Mouse (Mus musculus) forebrain, embryonic 13.5 days (tissue): Measurements from ENCODE around the gene Neb. TPM values are rescaled to one million over a fixed set of nuclear protein-coding genes. Genes with fewer than 3 reads are reported as not detected.
A peak's percentile ranks its signal among the peaks of the same experiment; 100 is the strongest.

Source experiments
- ATAC-seq: fragments of 200-750 bp; cut with Nextera tagmentation; 2 replicates; pipeline ENCODE4 v1.8.0; 2017
- H3K27ac ChIP-seq: fragments of 300-500 bp; sonication (generic); 2 replicates; pipeline ENCODE4 v1.5.1; 2015; ENCODE audit warnings: inconsistent platforms, mild to moderate bottlenecking, moderate library complexity
- H3K27me3 ChIP-seq: fragments of 300-500 bp; sonication (generic); 2 replicates; pipeline ENCODE4 v1.6.1; 2015; ENCODE audit warnings: mild to moderate bottlenecking, inconsistent platforms
- H3K36me3 ChIP-seq: fragments of 300-500 bp; sonication (generic); 2 replicates; pipeline ENCODE4 v1.6.1; 2015; ENCODE audit warnings: mild to moderate bottlenecking, inconsistent platforms; ENCODE audit not compliant: poor library complexity, severe bottlenecking
- H3K4me1 ChIP-seq: fragments of 300-500 bp; sonication (generic); 2 replicates; pipeline ENCODE4 v1.6.1; 2015; ENCODE audit warnings: inconsistent platforms
- H3K4me2 ChIP-seq: fragments of 300-500 bp; sonication (generic); 2 replicates; pipeline ENCODE4 v1.6.1; 2015; ENCODE audit warnings: inconsistent platforms, mild to moderate bottlenecking, moderate library complexity
- H3K4me3 ChIP-seq: fragments of 300-500 bp; sonication (generic); 2 replicates; pipeline ENCODE4 v1.5.1; 2015; ENCODE audit warnings: mild to moderate bottlenecking, inconsistent platforms
- H3K9ac ChIP-seq: fragments of 300-500 bp; sonication (generic); 2 replicates; pipeline ENCODE4 v1.6.1; 2015; ENCODE audit warnings: mild to moderate bottlenecking, inconsistent platforms
- H3K9me3 ChIP-seq: fragments of 300-500 bp; sonication (generic); replicated peaks from 2 replicates; pipeline ENCODE4 v1.6.1; 2016; ENCODE audit warnings: inconsistent platforms
- WGBS: fragments of 180-500 bp; shearing (Covaris S2); methylation state at CpG from one replicate; pipeline ENCODE4 v1.1.7; 2015; 5-methylcytosine and 5-hydroxymethylcytosine counted together
- polyA plus RNA-seq: library from polyadenylated mRNA; unstranded; fragments of >200 nt; fragmentation: Nextera tagmentation; extraction: Ambion mirVana; gene quantifications from 2 replicates; pipeline ENCODE4 v1.2.1, GENCODE M21; 2015

The Neb gene
- polyA plus RNA-seq, 1 experiment from 2014 or later: 3.6 TPM

DNA sequence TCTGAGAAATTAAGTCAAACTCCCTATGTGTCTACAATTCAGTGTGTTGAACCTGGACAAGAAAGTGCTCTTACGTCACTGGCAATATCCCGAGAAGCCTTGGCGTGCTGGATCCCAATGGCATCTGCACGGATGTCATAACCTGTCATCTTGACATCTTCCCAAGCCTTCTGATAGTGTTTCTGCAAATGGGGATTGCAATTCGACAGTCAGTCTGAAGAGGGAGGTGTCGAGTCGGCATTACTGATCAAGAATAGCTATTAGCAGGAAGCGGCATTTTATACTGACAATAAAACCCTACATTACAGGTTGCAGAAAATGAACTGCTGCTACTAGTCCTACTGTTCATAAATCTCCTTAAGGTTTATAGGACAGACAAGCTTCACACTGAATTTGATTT, 158.2 kb downstream of the Neb start:
- Histone ChIP-seq H3K4me1 (no peaks in the 10 kb centered on the region), H3K9me3 (no peaks in the 10 kb centered on the region), H3K4me3 (no peak overlapping the region), H3K27me3 (no peaks in the 10 kb centered on the region), H3K4me2 (no peak overlapping the region), H3K36me3 (no peaks in the 10 kb centered on the region), H3K9ac (no peak overlapping the region), H3K27ac (no peak overlapping the region)
- WGBS: 51% methylated on average over 8 of the region's 8 CpGs
- ATAC-seq: 0 out of 2 replicates have a peak, but pooled peaks have one; percentile 36

DNA sequence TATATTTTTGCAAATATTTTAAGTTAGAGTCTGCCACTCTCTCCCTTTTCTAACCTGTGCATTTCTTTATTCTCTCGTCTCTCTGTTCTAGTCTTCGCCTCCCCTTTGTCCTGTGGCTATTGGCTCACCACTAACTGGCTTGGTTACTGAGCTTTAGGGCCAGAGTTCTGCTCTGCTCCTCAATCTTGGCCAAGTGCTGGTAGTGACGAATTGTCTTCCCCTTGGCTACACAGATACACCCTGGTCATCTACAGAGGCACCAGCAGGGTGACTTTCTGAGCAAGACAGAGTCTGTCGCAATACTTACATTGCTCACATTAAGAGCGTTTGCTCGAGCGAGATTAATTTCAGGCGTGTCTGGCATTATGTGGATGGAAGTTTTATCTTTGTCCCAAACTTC, 162.3 kb downstream of the Neb start:
- 91% methylated on average over 8 of the region's 8 CpGs for WGBS
- no peak overlapping the region for H3K4me3 ChIP-seq
- no peaks in the 10 kb centered on the region for H3K9me3 ChIP-seq
- no peaks in the 10 kb centered on the region for H3K27me3 ChIP-seq
- no peaks in the 10 kb centered on the region for H3K36me3 ChIP-seq
- H3K4me2 ChIP-seq: no peak overlapping the region
- H3K9ac ChIP-seq: no peak overlapping the region
- no peaks in the 10 kb centered on the region for H3K4me1 ChIP-seq
- no peak for ATAC-seq
- no peak overlapping the region for H3K27ac ChIP-seq

DNA sequence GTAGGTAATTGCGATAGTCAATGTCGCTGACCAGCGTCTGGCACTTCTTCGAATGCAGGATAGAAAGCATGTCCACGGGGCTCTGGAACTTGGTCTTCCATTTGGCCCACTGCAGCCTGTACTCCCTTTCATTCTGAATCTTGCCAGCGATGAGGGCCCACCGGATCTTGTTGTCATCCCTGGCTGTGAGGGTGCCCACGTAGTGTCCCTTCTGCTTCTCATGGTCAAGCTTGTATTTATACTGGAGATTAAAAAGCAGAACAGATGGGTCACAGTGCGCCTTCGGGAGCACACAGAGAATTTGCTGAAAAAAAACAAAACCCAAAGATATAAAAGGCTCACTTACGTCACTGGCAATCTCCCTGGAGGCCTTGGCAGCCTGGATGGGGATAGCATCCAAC, 165.7 kb downstream of the Neb start:
- Histone ChIP-seq H3K4me2 (no peak overlapping the region), H3K27me3 (no peaks in the 10 kb centered on the region), H3K27ac (no peak overlapping the region), H3K9me3 (no peaks in the 10 kb centered on the region), H3K9ac (no peak overlapping the region), H3K4me3 (no peak overlapping the region), H3K36me3 (no peaks in the 10 kb centered on the region), H3K4me1 (no peaks in the 10 kb centered on the region)
- no peak for ATAC-seq
- WGBS: 94% methylated on average over 11 of the region's 11 CpGs

DNA sequence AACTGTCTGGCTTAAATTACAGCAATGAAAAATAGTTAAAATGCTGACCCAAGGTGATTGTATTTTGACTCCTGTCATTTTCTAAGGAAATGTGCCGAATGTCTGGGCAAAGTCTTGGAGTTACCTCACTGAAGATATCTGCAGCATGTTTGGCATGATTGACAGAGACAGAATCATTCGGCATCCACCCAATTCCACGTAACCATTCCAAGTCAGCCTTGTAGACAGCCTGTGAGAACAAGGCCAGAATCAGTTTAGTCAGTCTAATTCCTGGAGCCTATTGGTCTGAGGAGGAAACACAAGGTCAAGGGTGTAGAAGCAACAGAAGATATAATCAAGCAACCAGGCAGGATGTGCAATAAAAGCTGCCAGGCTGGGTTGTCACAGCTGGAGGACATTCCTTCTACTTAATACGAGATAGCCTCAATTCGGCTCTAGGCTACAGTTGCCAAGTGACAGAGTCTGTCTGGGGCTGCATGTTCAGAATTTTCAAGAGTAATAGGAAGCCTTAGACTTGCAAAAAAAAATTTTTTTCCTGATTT, 166.8 kb downstream of the Neb start:
- H3K4me1 ChIP-seq: no peaks in the 10 kb centered on the region
- WGBS: 75% methylated on average over 5 of the region's 5 CpGs

DNA sequence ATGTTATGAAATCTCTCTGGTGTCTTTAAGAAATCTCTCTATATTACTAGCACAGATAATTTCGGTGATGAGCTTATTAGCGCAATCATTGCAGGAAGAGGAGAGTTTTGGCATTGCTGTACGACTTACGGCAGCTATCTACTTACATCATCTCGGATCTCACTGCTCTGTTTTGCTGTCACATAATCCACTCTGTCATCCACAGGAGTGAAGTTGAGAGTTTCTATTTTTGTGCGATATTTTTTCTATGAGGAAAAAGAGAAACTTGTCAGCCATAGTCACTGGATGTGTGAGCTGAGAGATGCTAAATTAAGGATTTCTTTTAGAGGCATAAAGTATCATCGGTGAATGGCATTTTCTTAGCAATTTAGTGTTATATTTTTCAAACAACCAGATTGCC, 167.6 kb downstream of the Neb start:
- H3K4me3 ChIP-seq: no peak overlapping the region
- no peaks in the 10 kb centered on the region for H3K27me3 ChIP-seq
- no peak overlapping the region for H3K9ac ChIP-seq
- no peak overlapping the region for H3K4me2 ChIP-seq
- H3K9me3 ChIP-seq: no peaks in the 10 kb centered on the region
- ATAC-seq: no peak; the same call in 1 of the 2 replicates
- 90% methylated on average over 7 of the region's 7 CpGs for WGBS
- H3K27ac ChIP-seq: no peak overlapping the region
- H3K4me1 ChIP-seq: no peaks in the 10 kb centered on the region
- H3K36me3 ChIP-seq: no peaks in the 10 kb centered on the region

More for the DNA sequence above, 166.8 kb downstream of the Neb start:
- H3K36me3 ChIP-seq: no peaks in the 10 kb centered on the region
- no peak overlapping the region for H3K4me3 ChIP-seq
- no peak overlapping the region for H3K4me2 ChIP-seq
- ATAC-seq: no peak
- H3K9ac ChIP-seq: no peak overlapping the region
- no peaks in the 10 kb centered on the region for H3K9me3 ChIP-seq
- H3K27ac ChIP-seq: no peak overlapping the region
- no peaks in the 10 kb centered on the region for H3K27me3 ChIP-seq

DNA sequence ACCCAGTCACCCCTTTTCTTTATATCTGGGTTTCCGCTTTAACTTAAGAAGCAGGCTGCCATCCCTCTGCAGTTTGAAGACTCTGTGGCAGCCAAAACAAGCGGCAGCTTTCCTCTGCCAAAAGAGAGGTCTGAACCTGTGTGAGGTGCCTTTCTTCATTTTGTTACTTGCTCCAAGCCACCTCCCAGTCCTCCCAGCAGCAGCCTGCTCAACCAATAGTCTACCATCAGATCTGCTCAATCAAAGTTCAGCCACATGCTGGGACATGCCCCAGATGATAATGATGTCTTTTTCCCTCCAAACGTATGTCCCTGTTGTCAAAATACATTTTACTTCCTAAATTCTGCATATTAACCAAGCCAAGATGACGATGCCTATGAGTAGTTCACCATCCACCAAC, 173.3 kb downstream of the Neb start:
- Histone ChIP-seq H3K4me2 (no peak overlapping the region), H3K4me1 (no peaks in the 10 kb centered on the region), H3K9ac (no peak overlapping the region), H3K27me3 (no peaks in the 10 kb centered on the region), H3K36me3 (no peaks in the 10 kb centered on the region), H3K9me3 (no peaks in the 10 kb centered on the region), H3K4me3 (no peak overlapping the region), H3K27ac (no peak overlapping the region)
- 86% methylated on average over 4 of the region's 4 CpGs for WGBS
- no peak; the same call in 1 of the 2 replicates for ATAC-seq

DNA sequence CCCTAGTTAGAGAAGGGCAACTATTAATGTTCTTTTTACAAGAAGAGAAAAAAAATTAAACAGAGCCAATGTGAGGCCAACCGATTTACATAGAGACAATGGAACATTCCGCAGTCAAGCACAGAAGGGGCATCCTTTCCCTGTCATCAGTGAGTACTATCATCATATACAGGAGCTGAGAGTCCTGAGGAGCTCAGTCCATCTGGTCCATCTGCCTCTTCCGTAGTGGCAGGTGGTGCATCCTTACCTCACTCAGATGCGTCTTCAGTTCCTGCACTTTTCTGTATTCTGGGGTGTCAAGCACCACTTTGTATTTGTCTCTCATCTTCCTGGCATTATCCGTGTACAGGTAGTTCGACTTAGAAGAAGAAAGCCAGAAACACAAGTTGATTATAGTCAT, 184.6 kb downstream of the Neb start:
- ATAC-seq: no peak
- Histone ChIP-seq H3K27ac (no peak overlapping the region), H3K4me3 (no peak overlapping the region), H3K4me1 (no peaks in the 10 kb centered on the region), H3K27me3 (no peaks in the 10 kb centered on the region), H3K9me3 (no peaks in the 10 kb centered on the region), H3K36me3 (no peaks in the 10 kb centered on the region), H3K4me2 (no peak overlapping the region), H3K9ac (no peak overlapping the region)
- WGBS: 89% methylated on average over 6 of the region's 6 CpGs

DNA sequence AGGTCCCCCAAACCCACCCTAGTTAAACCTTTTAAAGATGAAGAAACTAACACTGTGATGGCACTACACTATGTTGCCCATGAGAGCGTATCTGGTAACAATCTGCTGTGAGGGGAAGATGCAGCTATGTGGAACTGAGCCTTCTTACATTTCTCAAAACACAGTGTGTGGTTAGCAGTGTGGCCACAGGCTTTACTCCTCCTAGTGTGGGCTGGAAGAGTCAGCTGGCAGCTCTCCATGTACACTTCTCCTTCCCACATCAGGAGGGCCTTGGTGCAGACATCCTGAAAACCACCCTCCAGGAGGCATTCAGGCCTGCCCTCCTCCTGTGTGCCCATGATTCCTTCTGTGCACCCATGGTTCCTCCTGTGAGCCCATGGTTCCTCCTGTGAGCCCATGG, 198.6 kb downstream of the Neb start:
- H3K9ac ChIP-seq: no peak overlapping the region
- WGBS: 91% methylated on average over 1 of the region's 1 CpGs

DNA sequence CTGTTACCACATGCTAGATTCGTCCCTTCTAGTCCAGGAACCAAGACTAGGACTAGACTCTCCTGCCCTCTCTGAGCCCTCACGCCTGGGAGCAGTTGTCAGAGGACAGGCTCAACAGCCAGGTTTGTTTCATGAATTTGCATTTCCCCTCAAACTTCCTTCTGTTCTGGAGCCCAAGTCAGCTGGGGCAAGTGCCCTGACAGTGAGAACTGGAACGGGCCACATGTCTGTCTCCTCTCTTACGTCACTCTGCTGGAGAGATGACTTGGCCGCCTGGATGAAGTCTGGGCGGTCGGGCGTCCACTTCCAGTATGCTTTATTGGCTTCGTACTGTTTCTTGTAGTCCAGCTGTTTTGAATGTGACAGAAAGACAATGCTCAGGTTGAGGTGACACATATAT, 200.5 kb downstream of the Neb start:
- H3K4me1 ChIP-seq: no peaks in the 10 kb centered on the region
- no peaks in the 10 kb centered on the region for H3K9me3 ChIP-seq
- ATAC-seq: no peak
- no peaks in the 10 kb centered on the region for H3K36me3 ChIP-seq
- WGBS: 93% methylated on average over 9 of the region's 9 CpGs
- H3K27ac ChIP-seq: no peak overlapping the region
- no peak overlapping the region for H3K4me3 ChIP-seq
- H3K27me3 ChIP-seq: no peaks in the 10 kb centered on the region
- no peak overlapping the region for H3K9ac ChIP-seq
- H3K4me2 ChIP-seq: no peak overlapping the region

More for the DNA sequence above, 198.6 kb downstream of the Neb start:
- no peaks in the 10 kb centered on the region for H3K9me3 ChIP-seq
- H3K4me3 ChIP-seq: no peak overlapping the region
- H3K27me3 ChIP-seq: no peaks in the 10 kb centered on the region
- no peak overlapping the region for H3K4me2 ChIP-seq
- H3K4me1 ChIP-seq: no peaks in the 10 kb centered on the region
- no peak for ATAC-seq
- H3K36me3 ChIP-seq: no peaks in the 10 kb centered on the region
- no peak overlapping the region for H3K27ac ChIP-seq

DNA sequence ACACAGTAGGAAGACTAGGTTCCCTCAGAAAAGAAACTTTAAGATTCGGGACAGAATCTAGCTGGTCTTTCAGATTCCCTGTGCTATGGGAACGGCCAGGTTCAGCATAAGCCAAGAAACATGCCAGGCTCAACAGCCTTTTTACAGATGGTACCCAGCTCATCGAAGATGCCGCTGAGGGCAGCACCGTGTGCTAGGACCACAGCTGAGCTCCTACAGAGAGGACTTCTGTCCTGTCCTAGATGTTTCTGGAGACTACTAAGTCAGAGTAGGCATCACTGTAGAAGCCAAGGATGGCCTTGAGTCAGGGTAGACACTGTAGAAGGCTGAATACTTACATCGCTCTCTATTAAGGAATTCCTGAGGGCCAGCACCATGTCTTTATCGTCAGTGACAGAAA, 201.1 kb downstream of the Neb start:
- no peak overlapping the region for H3K4me2 ChIP-seq
- no peak overlapping the region for H3K9ac ChIP-seq
- H3K4me3 ChIP-seq: no peak overlapping the region
- no peaks in the 10 kb centered on the region for H3K27me3 ChIP-seq
- 91% methylated on average over 7 of the region's 7 CpGs for WGBS
- ATAC-seq: no peak; the same call in 1 of the 2 replicates
- H3K9me3 ChIP-seq: no peaks in the 10 kb centered on the region
- no peaks in the 10 kb centered on the region for H3K4me1 ChIP-seq
- no peaks in the 10 kb centered on the region for H3K36me3 ChIP-seq
- peak overlapping the region; percentile 33 for H3K27ac ChIP-seq

DNA sequence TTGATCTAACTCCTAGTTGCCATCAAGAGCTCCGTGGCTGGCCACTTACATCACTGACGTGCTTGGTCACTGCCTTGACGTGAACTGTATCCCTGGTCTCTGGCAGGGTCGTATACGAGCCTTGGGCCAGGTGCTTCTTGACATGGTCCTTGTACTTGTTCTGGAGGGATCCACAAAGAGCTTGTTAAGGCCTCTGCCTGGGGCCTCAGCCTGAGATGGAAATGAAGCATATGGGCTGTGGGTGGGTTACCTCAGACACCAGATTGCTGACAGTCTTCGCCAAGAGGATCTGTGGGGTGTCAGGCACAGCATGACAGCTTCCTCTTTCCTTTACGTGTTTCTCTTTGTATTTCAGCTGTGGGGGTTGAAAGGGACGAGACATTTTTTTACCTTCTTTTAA, 201.7 kb downstream of the Neb start:
- peak; percentile 90; the same call in 1 of the 2 replicates for ATAC-seq
- peak overlapping the region; percentile 54; the same call in 1 of the 2 replicates for H3K27ac ChIP-seq

DNA sequence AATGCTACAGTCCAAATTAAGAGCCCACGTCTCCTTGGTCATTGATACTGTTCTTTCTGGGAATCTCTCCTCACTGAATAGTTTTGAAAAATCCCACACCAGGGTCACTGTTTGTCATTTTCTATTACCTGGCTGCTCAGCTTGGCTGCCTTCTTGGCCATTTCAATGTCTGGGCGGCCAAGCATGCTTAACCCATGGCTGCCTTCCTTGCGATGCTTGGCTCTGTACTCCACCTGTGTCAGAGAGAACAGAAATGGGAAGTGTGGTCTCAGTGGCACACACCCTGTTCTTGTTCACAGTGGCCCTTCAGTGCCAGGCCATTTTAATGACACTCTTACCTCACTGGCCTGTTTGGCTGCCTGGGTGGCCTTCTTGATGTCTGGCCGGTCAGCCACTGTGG, 203.3 kb downstream of the Neb start:
- no peak overlapping the region for H3K9ac ChIP-seq
- 85% methylated on average over 4 of the region's 4 CpGs for WGBS
- no peaks in the 10 kb centered on the region for H3K27me3 ChIP-seq
- no peaks in the 10 kb centered on the region for H3K9me3 ChIP-seq
- H3K36me3 ChIP-seq: no peaks in the 10 kb centered on the region
- no peak overlapping the region for H3K27ac ChIP-seq
- no peak for ATAC-seq
- no peaks in the 10 kb centered on the region for H3K4me1 ChIP-seq
- H3K4me3 ChIP-seq: no peak overlapping the region
- no peak overlapping the region for H3K4me2 ChIP-seq

More for the DNA sequence above, 201.7 kb downstream of the Neb start:
- no peak overlapping the region for H3K4me3 ChIP-seq
- no peaks in the 10 kb centered on the region for H3K27me3 ChIP-seq
- H3K36me3 ChIP-seq: no peaks in the 10 kb centered on the region
- 79% methylated on average over 8 of the region's 8 CpGs for WGBS
- H3K4me2 ChIP-seq: no peak overlapping the region
- no peaks in the 10 kb centered on the region for H3K9me3 ChIP-seq
- no peak overlapping the region for H3K9ac ChIP-seq
- H3K4me1 ChIP-seq: no peaks in the 10 kb centered on the region

DNA sequence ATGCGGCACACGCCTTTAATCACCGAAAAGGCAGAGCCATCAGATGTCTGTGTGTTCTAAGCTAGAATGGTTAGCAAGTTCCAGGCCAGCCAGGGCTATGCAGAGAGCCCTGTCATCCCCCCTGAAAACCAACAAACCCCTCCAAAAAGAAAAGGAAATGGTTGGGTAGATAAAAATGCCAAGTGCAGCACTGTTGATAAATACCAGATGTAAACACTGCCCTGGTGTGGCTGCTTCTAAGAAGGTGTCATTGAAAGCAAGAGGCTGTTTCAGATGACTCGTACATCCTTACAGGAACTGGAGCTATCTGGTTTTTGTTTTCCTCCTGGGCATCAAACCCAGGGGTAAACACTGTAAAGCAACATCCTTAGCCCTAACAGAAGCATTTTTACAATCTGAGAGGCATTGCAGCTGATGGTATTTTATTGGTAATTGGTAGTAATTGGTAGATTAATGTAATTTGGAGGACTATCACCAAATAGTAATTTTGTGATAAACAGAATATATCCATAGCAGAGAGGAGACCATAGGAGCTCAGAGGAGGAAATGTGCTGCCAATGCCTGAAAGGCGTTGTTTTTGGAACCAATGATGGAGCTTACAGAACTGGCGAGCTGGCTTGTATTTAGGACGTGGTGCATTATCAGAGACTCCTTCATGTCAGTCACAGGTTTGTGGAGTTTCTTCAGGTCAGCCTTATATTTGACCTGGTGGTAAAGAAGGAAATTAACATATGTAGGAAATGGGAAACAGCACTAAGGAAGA, 208.8 kb downstream of the Neb start:
- H3K4me1 ChIP-seq: no peaks in the 10 kb centered on the region
- no peak overlapping the region for H3K27ac ChIP-seq
- H3K9me3 ChIP-seq: no peaks in the 10 kb centered on the region
- no peak for ATAC-seq
- no peaks in the 10 kb centered on the region for H3K27me3 ChIP-seq
- no peak overlapping the region for H3K4me2 ChIP-seq
- no peak overlapping the region for H3K4me3 ChIP-seq
- H3K36me3 ChIP-seq: no peaks in the 10 kb centered on the region
- WGBS: 96% methylated on average over 7 of the region's 7 CpGs
- H3K9ac ChIP-seq: no peak overlapping the region
